Mouse (Mus musculus): ENCODE measurements around the gene Zbtb14.

Gene Zbtb14

DNA sequence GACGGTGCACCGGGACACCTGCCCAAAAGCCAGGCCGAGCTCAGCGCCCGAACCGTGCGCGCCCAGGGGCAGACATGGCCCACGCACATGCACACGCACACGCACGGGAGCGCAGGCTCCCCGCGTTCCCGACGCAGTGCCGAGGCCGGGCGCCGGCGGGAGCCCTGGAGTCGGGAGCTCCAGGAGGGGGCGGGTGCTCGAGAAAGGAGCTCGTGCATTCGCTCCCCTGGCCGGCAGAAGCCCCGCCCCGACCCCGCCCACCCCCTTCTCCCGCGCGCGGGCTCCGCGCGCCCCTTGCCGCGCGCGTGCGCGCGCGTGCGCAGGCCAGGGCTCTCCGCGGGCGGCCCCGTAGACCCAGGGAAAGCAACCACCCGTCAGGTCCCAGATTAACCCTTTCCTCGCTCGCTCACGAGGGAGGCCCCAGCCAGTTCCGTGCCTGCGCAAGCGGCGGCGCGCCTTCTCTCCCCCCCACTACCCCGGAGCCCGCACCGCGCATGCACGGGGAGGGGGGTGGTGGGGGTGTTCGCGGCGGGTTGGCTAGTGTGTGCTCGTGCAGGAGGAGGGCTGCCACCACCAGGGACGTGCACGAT lies at the start of gene Zbtb14:
Gene Zbtb14, plus strand, starts transcription at position 540 of the 590 bp plus-strand sequence.
- DNase-seq = peak; percentile 94

- DNase-seq = no peak
Measured at GRCm38 (mm10) chr17:69346056-69346455, 36.8 kb upstream of the Zbtb14 start.

DNA sequence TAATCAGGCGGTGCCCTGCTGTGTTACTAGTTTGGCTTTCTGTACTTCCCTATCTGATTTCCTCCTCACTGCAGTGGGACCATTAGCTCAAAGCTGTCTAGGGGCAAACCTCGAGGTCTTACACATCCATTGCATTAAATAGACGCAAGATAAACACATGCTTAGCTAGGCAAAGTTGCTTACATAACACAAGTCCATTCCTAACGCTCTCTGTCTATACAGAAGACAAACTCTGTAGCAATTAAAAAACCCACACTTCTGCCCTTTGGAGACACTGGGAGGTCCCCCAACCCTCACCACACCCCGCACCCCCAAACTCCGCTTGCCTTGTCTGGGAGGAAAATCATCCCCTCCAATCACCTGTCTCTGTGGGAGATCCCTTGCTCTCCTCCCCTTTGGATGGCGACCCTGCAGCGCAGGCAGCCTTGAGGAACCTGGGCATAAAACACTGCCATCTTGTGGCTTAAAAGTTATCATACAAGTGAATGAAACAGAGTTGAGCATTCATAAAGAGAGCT lies 33.8 kb upstream of the Zbtb14 start:
- peak; percentile 20 for DNase-seq

GRCm38 (mm10) chr17:69365049-69365448 lies 17.8 kb upstream of the Zbtb14 start:
- peak; percentile 52 for DNase-seq

DNA sequence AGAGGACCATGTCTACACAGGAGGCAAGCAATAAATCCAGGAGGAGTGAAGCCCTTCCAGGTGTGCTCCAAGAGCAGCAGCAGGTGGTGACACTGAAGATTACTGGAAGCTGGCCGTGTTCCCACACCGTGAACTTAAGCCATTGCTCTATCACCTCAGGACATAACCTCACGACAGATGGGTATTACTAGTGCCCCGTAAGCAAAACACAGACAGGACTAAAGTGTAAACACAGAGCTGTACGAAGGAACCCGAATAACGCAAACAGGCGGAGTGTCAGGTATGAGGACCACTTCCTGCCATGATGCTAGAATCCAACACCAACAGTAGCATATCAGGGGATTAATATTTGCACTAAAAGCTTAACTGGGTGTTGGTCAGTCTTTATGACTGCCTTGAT lies 2.0 kb upstream of the Zbtb14 start:
- no peak for DNase-seq

GRCm38 (mm10) chr17:69383201-69383940 lies 521 bp downstream of the Zbtb14 start:
- peak; percentile 75 for DNase-seq

- DNase-seq = peak; percentile 77
Measured at GRCm38 (mm10) chr17:69383941-69384665, 1.3 kb downstream of the Zbtb14 start.

GRCm38 (mm10) chr17:69396147-69397033 lies 13.5 kb downstream of the Zbtb14 start:
- peak; percentile 82 for DNase-seq

DNA sequence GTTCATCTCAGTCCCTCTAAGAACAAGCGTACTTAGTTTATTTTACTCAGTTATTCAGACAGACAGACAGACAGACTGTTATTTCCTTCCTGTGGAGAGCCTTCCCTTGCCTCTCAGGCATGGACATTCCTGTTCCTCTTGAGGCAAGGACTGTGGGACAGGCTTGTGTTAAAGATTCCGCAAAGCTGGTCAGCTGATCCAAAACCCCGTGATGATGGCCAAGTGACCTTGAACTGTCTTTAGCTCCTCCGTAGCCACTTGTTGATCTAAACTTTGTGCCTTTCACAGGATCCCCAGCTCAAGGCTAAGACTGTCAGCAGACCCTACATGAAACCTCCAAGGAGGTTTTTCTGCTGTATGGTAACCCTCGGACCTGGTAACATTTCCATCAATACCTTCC lies 14.3 kb downstream of the Zbtb14 start:
- no peak for DNase-seq

DNA sequence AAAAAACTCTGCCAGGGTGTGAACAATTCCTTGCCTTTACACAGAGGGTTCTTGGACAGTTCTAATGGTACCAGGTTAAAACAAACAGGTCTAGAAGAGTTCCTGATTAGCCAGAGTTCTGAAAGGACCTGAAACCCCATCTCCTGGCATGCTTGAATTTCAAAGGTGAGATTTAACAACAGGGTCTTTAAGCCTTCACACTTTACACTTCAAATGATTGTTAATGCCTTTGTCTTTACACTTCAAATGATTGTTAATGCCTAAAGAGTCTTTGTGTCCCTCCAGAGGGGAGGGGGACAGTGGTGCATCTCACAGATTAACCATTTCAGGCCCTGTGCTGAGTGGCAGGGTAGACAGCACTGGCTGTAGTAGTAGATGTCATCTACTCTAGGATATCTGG lies 15.2 kb downstream of the Zbtb14 start:
- DNase-seq = no peak

DNA sequence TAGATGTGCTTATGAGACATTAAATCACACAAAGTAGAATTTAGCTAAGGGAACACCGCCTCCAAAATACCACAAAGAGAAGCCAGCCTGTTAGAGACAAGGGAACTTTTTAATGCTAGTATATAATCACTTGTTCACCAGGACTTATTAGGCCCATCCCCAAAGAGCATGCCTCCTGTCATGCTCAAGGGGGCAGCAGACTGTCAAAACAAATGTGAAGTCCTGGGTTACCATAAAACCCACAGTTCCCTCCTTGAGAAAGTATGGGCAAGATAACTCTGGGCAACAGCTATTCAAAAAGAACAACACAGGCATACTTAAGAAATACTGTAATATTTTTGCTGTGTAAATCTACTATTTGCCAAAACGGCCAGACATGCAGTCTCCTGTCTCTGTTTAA lies 18.3 kb downstream of the Zbtb14 start:
- DNase-seq = peak; percentile 16

- no peak for DNase-seq
Measured at GRCm38 (mm10) chr17:69416163-69416562, 33.3 kb downstream of the Zbtb14 start.

- DNase-seq = peak; percentile 96
Measured at GRCm38 (mm10) chr17:69416920-69417661, 34.2 kb downstream of the Zbtb14 start.

DNA sequence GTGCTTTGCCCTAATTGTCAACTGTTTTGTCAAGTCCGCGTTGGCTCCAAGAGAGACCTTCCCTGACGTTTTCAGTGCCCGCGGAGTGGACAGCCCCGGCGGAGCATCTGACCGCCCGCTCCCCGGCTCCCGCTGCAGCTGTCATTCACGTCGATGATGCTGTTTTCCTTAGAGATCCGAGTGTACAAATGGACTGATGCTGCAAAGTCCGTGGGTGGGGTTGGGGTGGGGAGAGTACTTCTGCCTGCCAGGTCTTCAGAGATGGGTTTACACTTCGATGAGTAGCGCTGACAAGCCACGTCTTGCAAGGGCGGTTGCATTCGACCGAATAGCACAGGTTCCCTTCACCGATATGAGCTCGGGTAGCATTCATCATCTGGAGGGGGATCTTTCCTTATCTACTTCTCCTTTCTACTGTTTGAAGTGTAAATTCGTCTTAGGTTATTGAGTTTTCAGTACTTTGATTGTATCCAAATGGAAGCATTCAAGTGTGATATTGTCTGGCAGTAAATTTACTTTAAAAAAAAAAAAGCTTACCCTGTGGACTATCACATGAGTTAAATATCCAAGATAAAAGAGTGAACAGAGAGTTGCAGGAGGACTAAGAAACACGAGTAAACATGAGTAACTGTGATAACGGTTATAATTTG lies 35.0 kb downstream of the Zbtb14 start:
- DNase-seq = no peak

DNA sequence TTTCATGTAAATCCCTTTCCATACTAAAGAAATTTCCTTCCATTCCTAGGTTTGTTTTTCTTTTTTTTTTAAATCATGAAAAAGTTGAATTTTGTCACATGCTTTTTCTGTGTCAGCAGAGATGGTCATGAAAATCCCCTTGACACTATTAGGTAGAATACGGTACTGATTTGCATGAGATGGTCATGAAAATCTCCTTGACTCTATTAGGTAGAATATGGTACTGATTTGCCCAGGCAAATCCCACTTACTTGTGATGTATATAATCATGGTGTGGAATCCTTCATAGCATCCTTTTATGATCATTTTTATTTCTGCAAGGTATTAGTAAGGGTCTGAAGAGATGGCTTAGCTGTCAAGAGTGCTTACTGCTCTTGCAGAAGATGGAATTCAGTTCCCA lies 38.7 kb downstream of the Zbtb14 start:
- no peak for DNase-seq

DNA sequence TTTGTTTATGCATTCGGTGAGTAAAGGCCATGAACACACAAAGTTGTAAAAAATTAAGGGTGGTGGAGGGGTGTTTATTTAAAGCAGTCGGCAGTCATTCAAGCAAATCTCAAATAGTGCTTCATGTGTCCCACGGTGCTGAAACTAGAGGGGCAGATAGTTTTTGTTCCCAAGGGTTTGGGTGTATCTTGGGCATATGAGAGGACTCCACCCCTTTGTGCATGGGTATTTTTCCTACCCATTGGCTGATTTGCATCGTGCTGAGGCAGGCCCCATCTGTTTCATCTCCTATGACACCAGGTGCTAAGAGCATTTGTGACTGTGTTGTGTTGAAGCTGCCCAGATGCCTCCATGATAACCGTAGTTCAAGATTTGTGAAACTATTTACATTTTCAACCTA lies 55.0 kb downstream of the Zbtb14 start:
- no peak for DNase-seq

GRCm38 (mm10) chr17:69438486-69438885 lies 55.6 kb downstream of the Zbtb14 start:
- no peak for DNase-seq

DNA sequence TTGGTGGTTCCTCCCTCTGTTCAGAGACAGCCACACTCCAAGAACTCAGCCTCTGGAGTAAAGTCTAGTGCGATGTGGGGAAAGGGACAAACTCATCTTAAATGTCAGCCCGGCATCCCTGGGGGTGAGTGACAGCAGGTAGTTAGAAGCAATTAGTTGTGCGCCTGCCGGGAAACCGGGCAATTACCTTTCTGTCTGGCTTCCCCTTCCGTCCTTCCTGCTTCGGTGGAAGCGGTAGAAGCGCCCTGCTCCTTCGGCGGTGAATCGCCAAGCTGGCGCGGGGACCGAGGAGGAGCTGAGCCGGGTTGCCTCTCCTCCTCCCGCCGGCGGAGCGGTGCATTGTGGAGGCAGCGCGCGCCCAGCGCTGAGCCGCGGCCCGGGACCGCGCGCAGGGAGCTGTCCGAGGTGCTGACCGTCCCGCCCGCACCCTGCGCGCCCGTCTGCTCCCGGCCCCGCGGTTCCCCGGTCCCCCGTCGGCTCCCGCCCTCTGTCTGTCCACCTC lies 56.2 kb downstream of the Zbtb14 start, which contains the start of gene Akain1:
Gene Akain1, plus strand, starts transcription at position 337 of the 502 bp plus-strand sequence.
- peak; percentile 46 for DNase-seq

DNA sequence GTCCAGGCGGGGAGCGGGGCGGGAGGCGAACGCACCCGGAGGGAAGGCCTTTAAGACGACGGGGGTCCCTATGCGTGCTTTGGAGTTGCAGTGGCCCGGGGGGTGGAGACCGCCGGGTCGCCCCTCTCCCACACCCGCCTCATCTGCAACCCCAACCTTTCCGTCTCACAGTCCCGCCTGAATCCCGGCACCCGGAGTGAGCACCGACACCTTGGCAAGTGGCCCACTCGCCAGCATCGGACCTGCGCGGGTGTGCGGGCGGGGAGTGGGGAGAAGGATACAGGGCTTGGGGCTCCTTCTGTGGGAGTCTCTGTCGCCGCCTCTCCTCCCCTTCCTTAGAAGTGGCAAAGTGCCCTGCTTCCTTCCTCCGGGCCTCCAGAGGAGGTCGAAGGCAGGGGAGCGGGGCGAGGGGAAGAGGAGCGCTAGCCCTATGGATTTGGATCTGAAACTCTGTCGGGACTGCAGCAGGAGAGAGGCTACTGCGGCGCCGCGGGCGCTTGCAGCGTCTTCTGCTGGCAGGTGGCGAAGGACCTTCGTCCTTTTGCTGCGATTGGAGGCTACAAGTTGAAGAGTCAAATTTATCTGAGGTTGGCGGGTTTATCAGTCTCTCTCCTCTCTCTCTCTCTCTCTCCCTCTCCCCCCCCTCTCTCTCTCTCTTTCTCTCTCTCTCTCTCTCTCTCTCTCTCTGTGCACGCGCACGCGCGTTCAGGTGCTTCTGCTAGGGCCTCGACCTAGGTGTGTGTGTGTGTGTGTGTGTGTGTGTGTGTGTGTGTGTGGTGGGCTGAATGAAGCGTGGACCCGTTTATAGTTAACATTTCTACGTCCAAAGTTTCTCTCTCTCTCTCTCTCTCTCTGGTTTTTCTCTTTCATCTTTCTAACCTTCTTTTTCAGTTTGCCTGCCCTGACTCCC lies 57.0 kb downstream of the Zbtb14 start:
- no peak for DNase-seq

Data from lung, postnatal 36 days (tissue).